Mouse (Mus musculus) forebrain, embryonic 14.5 days (tissue): ENCODE measurements at regions not wholly inside any gene's neighbourhood (a gene's known extent, or its start where the extent isn't known, plus 50 kb on each side); places are given as distances from the start of the nearest gene placed in this dataset.
A peak's percentile ranks its signal among the peaks of the same experiment; 100 is the strongest.
"Not testable (repeated sequence)": the region's sequence is repeated elsewhere in the genome, so short reads cannot be mapped to it uniquely, and the experiment has no call there.

ENCODE experiments used
- ATAC-seq: fragments of 200-750 bp; cut with Nextera tagmentation; 2 replicates; pipeline ENCODE4 v1.8.0; 2017; ENCODE audit warnings: mild to moderate bottlenecking, moderate library complexity
- DNase-seq: peaks from one replicate; pipeline ENCODE4 v3.0.0-alpha.2; 2015; ENCODE audit warnings: low spot score
- H3K27ac ChIP-seq: fragments of 300-500 bp; sonication (generic); 2 replicates; pipeline ENCODE4 v1.5.1; 2014; ENCODE audit warnings: low read depth, mild to moderate bottlenecking, control low read depth, low read length, moderate library complexity
- H3K27me3 ChIP-seq: fragments of 300-500 bp; sonication (generic); replicated peaks from 2 replicates; pipeline ENCODE4 v1.6.1; 2014; ENCODE audit warnings: low read length, control low read depth, mixed read lengths; ENCODE audit not compliant: control insufficient read depth, insufficient read depth
- H3K36me3 ChIP-seq: fragments of 300-500 bp; sonication (generic); 2 replicates; pipeline ENCODE4 v1.6.1; 2014; ENCODE audit warnings: low read length, control low read depth; ENCODE audit not compliant: control insufficient read depth, insufficient read depth
- H3K4me1 ChIP-seq: fragments of 300-500 bp; sonication (generic); 2 replicates; pipeline ENCODE4 v1.6.1; 2014; ENCODE audit warnings: antibody characterized with exemption, low read length, control low read depth; ENCODE audit not compliant: control insufficient read depth, insufficient read depth
- H3K4me2 ChIP-seq: fragments of 300-500 bp; sonication (generic); 2 replicates; pipeline ENCODE4 v1.6.1; 2014; ENCODE audit warnings: mild to moderate bottlenecking, control low read depth, low read length
- H3K4me3 ChIP-seq: fragments of 300-500 bp; sonication (generic); 2 replicates; pipeline ENCODE4 v1.5.1; 2014; ENCODE audit warnings: low read depth, low read length, control low read depth
- H3K9ac ChIP-seq: fragments of 300-500 bp; sonication (generic); 2 replicates; pipeline ENCODE4 v1.6.1; 2014; ENCODE audit warnings: mild to moderate bottlenecking, low read length, control low read depth, moderate library complexity
- H3K9me3 ChIP-seq: fragments of 300-500 bp; sonication (generic); replicated peaks from 2 replicates; pipeline ENCODE4 v1.6.1; 2016; ENCODE audit warnings: low read length, control low read depth, mixed read lengths; ENCODE audit not compliant: control insufficient read depth
- WGBS: fragments of 180-500 bp; shearing (Covaris S2); extraction: QIAGEN DNeasy Blood & Tissue Kit; methylation state at CpG from one replicate; pipeline ENCODE4 v1.1.7; 2014; 5-methylcytosine and 5-hydroxymethylcytosine counted together

DNA sequence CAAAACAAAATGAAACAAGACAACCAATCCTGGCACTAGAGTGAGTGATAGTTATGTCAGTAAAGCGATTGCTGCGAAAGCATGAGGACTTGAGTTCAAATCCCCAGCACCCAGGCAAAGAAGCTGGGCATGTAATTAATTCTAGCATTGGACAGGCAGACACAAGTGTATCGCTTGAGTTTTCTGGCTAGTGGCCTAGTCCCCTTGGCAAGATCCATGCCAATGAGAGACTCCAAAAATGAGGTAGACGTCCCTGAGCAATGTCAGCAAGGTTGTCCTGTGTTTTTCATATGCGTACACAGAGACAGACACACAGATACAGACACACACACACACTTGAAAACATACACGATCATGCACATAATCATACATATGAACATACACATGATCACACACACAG lies 237.3 kb downstream of the Fgf9 start:
- no peak overlapping the region for H3K27ac ChIP-seq
- H3K4me3 ChIP-seq = no peak overlapping the region
- no peaks in the 10 kb centered on the region for H3K27me3 ChIP-seq
- H3K9ac ChIP-seq = no peak overlapping the region
- no peak overlapping the region for H3K4me2 ChIP-seq
- no peaks in the 10 kb centered on the region for H3K36me3 ChIP-seq
- ATAC-seq = no peak
- H3K4me1 ChIP-seq = no peaks in the 10 kb centered on the region
- H3K9me3 ChIP-seq = no peaks in the 10 kb centered on the region
- no peak for DNase-seq
- WGBS = 92% methylated on average over 6 of the region's 6 CpGs

DNA sequence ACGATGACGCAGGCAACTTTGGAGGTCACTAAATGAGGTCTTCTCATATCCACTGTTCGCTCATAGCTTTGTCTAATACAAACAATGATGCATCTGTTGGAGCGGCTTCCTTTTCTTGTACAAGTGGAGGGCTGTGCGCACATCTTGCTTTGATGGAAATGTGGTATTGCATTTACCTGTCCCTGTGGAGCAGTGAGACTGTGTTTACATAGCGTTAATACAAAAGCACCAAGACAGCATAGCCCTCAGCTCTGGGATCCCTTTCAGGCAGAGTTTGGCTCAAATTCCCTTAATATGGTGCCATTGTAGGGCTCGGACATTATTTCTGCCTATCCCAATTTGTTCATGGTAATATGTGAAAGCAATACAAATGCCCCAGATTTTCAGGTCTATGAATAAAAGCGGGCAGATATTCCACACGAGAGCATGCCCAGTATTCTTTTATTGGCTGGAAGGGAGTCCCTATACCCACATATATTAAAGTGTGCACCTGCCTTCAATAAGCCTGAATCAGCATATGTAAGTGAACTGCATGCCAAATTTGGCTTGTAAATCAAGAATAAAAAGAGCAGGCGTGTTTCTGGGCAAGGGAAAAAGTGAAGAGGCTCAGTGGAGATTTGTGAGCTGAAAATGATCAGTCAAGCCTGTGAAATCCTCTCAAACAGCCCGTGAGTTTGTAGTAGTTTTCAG lies 236.6 kb downstream of the Fgf9 start:
- no peak for ATAC-seq

DNA sequence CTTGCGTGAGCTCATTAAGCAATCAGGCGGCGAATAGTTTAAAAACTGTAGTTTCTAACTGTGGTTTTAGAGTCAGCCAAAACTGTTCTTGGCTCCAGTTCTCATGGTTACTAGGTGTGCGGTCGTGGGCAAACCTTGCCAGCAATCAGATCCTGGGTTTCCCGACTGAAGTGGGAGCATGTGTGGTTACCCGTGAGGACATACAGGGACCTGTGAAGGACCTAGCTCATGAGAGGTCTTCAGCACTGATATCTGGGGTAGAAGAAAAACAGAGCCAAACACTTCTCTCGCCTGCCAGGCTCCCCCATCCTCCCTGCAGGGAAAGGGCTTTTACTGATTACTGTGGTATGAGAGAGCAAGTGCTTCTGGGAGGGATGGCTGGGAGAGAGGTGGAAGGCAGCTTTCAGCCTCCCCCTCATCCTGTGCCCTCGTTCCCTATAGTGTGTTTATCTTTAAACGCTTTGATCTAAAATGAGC lies 230.1 kb downstream of the Fgf9 start:
- Histone ChIP-seq H3K27ac (no peak overlapping the region), H3K4me3 (no peak overlapping the region), H3K9me3 (no peaks in the 10 kb centered on the region), H3K4me2 (no peak overlapping the region), H3K36me3 (no peaks in the 10 kb centered on the region), H3K4me1 (no peaks in the 10 kb centered on the region), H3K27me3 (no peaks in the 10 kb centered on the region), H3K9ac (no peak overlapping the region)
- ATAC-seq (no peak), DNase-seq (no peak)
- 81% methylated on average over 10 of the region's 10 CpGs for WGBS

More for the DNA sequence above, 236.6 kb downstream of the Fgf9 start:
- no peaks in the 10 kb centered on the region for H3K27me3 ChIP-seq
- H3K9ac ChIP-seq = no peak overlapping the region
- H3K4me1 ChIP-seq = no peaks in the 10 kb centered on the region
- H3K27ac ChIP-seq = no peak overlapping the region
- no peaks in the 10 kb centered on the region for H3K36me3 ChIP-seq
- no peak for DNase-seq
- no peak overlapping the region for H3K4me3 ChIP-seq
- H3K4me2 ChIP-seq = no peak overlapping the region
- H3K9me3 ChIP-seq = no peaks in the 10 kb centered on the region
- 77% methylated on average over 11 of the region's 11 CpGs for WGBS

DNA sequence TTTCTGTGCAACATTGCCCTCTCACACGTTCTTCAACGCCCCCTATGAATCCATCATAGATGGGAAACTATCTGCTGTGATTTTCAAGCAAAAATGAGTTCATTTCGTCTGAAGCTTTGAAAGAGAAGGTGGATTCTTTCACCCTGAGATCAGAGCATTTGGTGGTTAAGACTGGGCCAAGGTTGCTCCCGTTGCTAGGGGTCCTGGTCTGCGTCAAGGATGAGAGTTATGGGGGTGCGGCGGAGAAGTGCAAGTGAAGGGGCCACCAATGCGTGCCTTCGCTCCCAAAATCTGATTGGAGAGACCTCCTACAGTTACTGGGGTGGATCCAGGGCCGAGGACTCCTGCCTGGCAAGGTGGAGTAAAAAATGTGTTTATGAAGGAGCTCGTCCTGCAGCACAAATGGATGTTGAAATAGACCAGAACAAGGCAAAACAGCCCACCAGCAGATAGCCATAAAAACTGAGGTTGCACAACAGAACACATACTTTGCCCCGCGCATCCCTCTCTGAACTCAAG lies 215.7 kb downstream of the Fgf9 start:
- H3K27me3 ChIP-seq = no peaks in the 10 kb centered on the region
- H3K4me1 ChIP-seq = no peaks in the 10 kb centered on the region
- WGBS = 87% methylated on average over 13 of the region's 13 CpGs
- H3K4me3 ChIP-seq = no peak overlapping the region
- DNase-seq = no peak
- H3K27ac ChIP-seq = no peak overlapping the region
- H3K36me3 ChIP-seq = no peaks in the 10 kb centered on the region
- no peaks in the 10 kb centered on the region for H3K9me3 ChIP-seq
- H3K4me2 ChIP-seq = no peak overlapping the region
- ATAC-seq = no peak
- no peak overlapping the region for H3K9ac ChIP-seq

DNA sequence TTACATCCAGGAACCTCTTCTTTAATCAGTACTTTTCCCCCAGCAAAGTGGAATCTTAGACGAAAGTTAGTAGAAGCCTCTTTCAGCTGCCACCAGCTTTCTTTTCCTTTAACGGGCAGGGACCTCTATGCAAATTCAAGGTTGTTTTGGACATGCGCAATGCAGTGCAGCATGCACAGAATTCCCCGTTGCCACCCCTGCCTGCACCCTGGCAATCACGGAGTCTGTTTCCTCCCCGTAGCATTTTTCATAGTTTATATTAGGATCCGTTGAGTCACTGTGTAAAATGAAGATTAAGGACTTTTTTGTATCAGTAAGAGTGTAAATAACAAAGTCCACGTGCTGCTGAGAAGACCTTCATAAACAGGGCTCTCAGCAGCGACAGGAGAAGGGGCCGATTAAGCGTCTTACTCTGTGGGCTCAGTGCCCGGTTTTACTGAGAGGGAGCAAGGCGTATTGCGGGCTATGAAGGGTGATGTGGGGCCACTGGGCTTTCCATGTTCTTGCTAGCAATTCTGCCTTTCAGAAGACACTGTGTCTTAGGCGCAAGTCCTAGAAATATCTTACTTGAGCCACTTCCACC lies 212.5 kb downstream of the Fgf9 start:
- Histone ChIP-seq H3K27ac (no peak overlapping the region), H3K27me3 (no peaks in the 10 kb centered on the region), H3K9me3 (no peaks in the 10 kb centered on the region), H3K4me1 (no peaks in the 10 kb centered on the region), H3K36me3 (no peaks in the 10 kb centered on the region), H3K4me2 (no peak overlapping the region; the same call in 1 of the 2 replicates), H3K9ac (no peak overlapping the region), H3K4me3 (no peak overlapping the region)
- ATAC-seq (no peak), DNase-seq (peak; percentile 10)
- 66% methylated on average over 15 of the region's 15 CpGs for WGBS

DNA sequence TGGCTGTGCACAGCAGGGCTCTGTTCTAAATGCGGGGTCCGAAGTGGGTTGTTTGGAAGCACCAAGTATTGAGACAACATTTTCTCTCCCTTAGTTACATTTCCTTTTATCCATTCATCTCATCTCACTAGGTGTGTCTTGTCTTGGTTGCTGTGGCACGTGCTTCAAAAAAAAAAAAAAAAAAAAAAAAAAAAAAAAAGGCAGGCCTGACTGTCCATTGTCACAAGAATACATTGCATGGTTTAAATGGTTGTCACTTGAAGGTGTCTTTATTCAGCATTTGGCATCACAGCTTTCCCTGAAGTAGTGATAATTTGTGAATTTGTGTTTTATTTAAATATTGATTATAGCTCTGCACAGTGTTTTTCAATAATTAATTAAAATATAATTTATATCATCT lies 211.9 kb downstream of the Fgf9 start:
- no peak for DNase-seq
- H3K9me3 ChIP-seq = no peaks in the 10 kb centered on the region
- H3K4me2 ChIP-seq = no peak overlapping the region
- no peaks in the 10 kb centered on the region for H3K27me3 ChIP-seq
- no peaks in the 10 kb centered on the region for H3K36me3 ChIP-seq
- no peak overlapping the region for H3K27ac ChIP-seq
- no peak for ATAC-seq
- 81% methylated on average over 3 of the region's 3 CpGs for WGBS
- H3K4me3 ChIP-seq = no peak overlapping the region
- no peaks in the 10 kb centered on the region for H3K4me1 ChIP-seq
- H3K9ac ChIP-seq = no peak overlapping the region

DNA sequence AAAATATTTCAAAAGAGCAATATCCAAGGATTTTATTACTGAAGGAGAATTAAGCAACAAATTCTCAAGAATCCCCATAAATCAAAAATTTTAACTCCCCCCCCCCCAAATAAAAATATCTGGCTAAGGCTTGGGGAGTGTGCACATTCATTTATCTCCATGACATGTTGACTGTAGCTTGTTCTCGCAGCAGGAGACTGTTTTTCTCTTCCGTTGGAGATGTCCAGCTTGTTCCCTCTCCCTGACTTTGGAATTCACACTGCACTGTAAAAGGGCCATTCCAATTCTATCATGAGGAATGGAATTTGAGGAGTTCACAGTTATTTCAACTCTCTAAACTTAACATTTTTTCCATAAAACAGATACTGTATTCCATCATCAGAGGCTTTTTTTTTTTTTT lies 204.1 kb downstream of the Fgf9 start:
- H3K27ac ChIP-seq, H3K9ac ChIP-seq, ATAC-seq, H3K4me3 ChIP-seq, H3K4me2 ChIP-seq, H3K27me3 ChIP-seq, H3K36me3 ChIP-seq, H3K9me3 ChIP-seq, H3K4me1 ChIP-seq, DNase-seq: not testable (repeated sequence)
- WGBS = 84% methylated on average over 2 of the region's 2 CpGs

DNA sequence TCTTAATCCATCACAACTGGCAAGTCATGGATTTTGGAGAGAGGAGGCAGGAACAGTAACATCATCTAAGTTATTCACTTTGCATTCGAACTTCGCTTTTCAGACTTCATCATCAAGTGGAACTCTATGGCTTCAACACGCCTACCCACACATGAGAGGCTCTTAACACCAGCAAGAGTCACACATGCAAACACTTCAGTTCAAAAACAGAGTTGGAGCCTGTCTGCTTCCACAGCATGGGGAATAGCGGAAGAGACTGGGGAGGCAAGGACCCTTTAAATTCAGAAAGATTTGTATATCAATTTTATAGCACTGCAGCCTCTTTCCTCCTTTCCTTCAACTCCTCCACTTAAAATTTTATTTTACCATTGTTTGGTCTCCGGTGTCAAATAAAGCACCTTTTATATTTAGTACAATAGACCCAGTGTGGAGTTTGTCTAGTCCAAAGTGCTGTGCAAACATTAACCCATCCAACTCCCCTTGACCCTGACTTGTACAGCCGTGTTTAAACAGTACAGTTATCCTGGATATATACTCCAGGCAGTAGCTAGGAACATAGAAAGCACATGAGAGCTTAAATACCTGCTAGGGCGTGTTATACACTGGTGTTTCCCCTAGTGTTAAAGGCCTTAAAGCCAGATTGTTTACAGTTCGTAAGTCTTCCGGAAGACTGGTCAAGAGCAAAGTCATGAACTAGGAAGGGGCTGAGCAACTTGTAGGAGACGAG lies 203.5 kb downstream of the Fgf9 start:
- no peaks in the 10 kb centered on the region for H3K36me3 ChIP-seq
- WGBS = 81% methylated on average over 10 of the region's 10 CpGs
- no peaks in the 10 kb centered on the region for H3K9me3 ChIP-seq
- H3K27ac ChIP-seq = no peak overlapping the region
- no peak overlapping the region for H3K4me2 ChIP-seq
- ATAC-seq (no peak), DNase-seq (no peak)
- H3K4me3 ChIP-seq = no peak overlapping the region
- no peak overlapping the region for H3K9ac ChIP-seq
- H3K4me1 ChIP-seq = no peaks in the 10 kb centered on the region
- H3K27me3 ChIP-seq = no peaks in the 10 kb centered on the region

DNA sequence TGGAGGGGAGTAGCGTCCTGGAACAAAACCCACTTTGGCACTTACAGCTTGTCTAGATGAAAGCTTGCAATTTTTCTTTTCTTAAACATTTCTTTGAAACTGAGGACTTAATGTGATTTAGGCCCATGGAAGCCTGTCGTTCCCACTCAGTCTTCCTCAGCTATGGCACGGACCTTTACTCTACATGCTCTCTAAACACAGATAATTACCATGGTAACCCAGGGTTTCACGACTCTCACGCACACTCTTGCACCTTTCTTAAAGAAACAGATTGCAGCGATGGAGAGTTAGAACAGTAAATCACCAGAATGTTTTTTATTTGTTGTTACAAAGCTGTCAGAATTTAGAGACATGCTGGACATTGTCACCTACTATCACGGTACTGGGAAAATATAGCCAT lies 195.0 kb downstream of the Fgf9 start:
- WGBS = 66% methylated on average over 7 of the region's 7 CpGs
- Histone ChIP-seq H3K9ac (no peak overlapping the region), H3K4me3 (no peak overlapping the region), H3K36me3 (no peaks in the 10 kb centered on the region), H3K27ac (no peak overlapping the region), H3K9me3 (no peaks in the 10 kb centered on the region), H3K27me3 (no peaks in the 10 kb centered on the region), H3K4me2 (no peak overlapping the region), H3K4me1 (no peaks in the 10 kb centered on the region)
- ATAC-seq (no peak), DNase-seq (no peak)
